7 mouse cellular contexts compared by ENCODE assay signal in genomic region chr9:31280366-31281010, GRCm38 (mm10). TPM values are rescaled to one million over a fixed set of nuclear protein-coding genes. Genes with fewer than 3 reads are reported as not detected.
DNase-seq lines count a peak whose midpoint lies in the region; ATAC-seq lines count a peak whose summit lies in the region.

Prdm10 (plus strand) TSS chr9:31280538.

- peak within 1 kb of the TSS; percentile 95 for H3K9ac ChIP-seq in limb, embryonic 11.5 days (ENCODE audit: low read length)
- peak within 1 kb of the TSS; percentile 98 for H3K9ac ChIP-seq in midbrain, embryonic 14.5 days (replicated peaks; ENCODE audit: low read length)

- H3K27me3 ChIP-seq in embryonic facial prominence, embryonic 10.5 days (replicated peaks; ENCODE audit: low read depth, poor library complexity, severe bottlenecking): no peaks in the 10 kb centered on the region
- no peaks in the 10 kb centered on the region for H3K27me3 ChIP-seq in limb, embryonic 11.5 days (ENCODE audit: control insufficient read depth, insufficient read depth, low read length)
- H3K27me3 ChIP-seq in midbrain, embryonic 14.5 days (ENCODE audit: control insufficient read depth, insufficient read depth, low read length): no peaks in the 10 kb centered on the region

- peak; percentile 96 for DNase-seq in adrenal gland, postnatal 10 days
- DNase-seq in embryonic facial prominence, embryonic 10.5 days (ENCODE audit: low spot score): peak; percentile 96
- DNase-seq in kidney, adult 11 months: peak; percentile 98
- peak; percentile 96 for DNase-seq in limb, embryonic 11.5 days (ENCODE audit: low spot score)
- DNase-seq in midbrain, embryonic 14.5 days: peak; percentile 98
- DNase-seq in spleen, adult 18-20 months: peak; percentile 90 to 91

- H3K27ac ChIP-seq in embryonic facial prominence, embryonic 10.5 days (replicated peaks): peak within 1 kb of the TSS; percentile 100
- peak within 1 kb of the TSS; percentile 97 for H3K27ac ChIP-seq in limb, embryonic 11.5 days (replicated peaks; ENCODE audit: low read depth, low read length)
- peak within 1 kb of the TSS; percentile 100 for H3K27ac ChIP-seq in midbrain, embryonic 14.5 days (replicated peaks; ENCODE audit: low read depth, low read length)

- H3K4me1 ChIP-seq in embryonic facial prominence, embryonic 10.5 days: peaks cover 28% of the 10 kb centered on the region
- H3K4me1 ChIP-seq in limb, embryonic 11.5 days (ENCODE audit: control insufficient read depth, insufficient read depth, low read length): peaks cover 5% of the 10 kb centered on the region; the same call in 1 of the 2 replicates
- peaks cover 14% of the 10 kb centered on the region for H3K4me1 ChIP-seq in midbrain, embryonic 14.5 days (ENCODE audit: control insufficient read depth, insufficient read depth, low read length)

- peak within 1 kb of the TSS; percentile 77 for H3K4me2 ChIP-seq in limb, embryonic 11.5 days (ENCODE audit: low read depth, severe bottlenecking)
- peak within 1 kb of the TSS; percentile 86 for H3K4me2 ChIP-seq in midbrain, embryonic 14.5 days (ENCODE audit: low read length)

- WGBS in embryonic facial prominence, embryonic 10.5 days: under 1% methylated on average over 45 of the region's 45 CpGs
- under 1% methylated on average over 44 of the region's 45 CpGs for WGBS in limb, embryonic 11.5 days
- under 1% methylated on average over 45 of the region's 45 CpGs for WGBS in midbrain, embryonic 14.5 days

- H3K36me3 ChIP-seq in embryonic facial prominence, embryonic 10.5 days (replicated peaks): peaks cover 4% of the 10 kb centered on the region
- no peaks in the 10 kb centered on the region for H3K36me3 ChIP-seq in limb, embryonic 11.5 days (ENCODE audit: control insufficient read depth, insufficient read depth, low read length)
- H3K36me3 ChIP-seq in midbrain, embryonic 14.5 days (ENCODE audit: control insufficient read depth, insufficient read depth, low read length): no peaks in the 10 kb centered on the region

- no peaks in the 10 kb centered on the region for H3K9me3 ChIP-seq in embryonic facial prominence, embryonic 10.5 days
- no peaks in the 10 kb centered on the region for H3K9me3 ChIP-seq in limb, embryonic 11.5 days (ENCODE audit: control insufficient read depth, low read length)
- H3K9me3 ChIP-seq in midbrain, embryonic 14.5 days (ENCODE audit: control insufficient read depth, low read length): no peaks in the 10 kb centered on the region

- H3K4me3 ChIP-seq in embryonic facial prominence, embryonic 10.5 days: peak within 1 kb of the TSS; percentile 90
- peak within 1 kb of the TSS; percentile 57 for H3K4me3 ChIP-seq in limb, embryonic 11.5 days (ENCODE audit: low read depth, low read length)
- H3K4me3 ChIP-seq in midbrain, embryonic 14.5 days (replicated peaks; ENCODE audit: low read depth, low read length): peak within 1 kb of the TSS; percentile 74

- ATAC-seq in granulocyte monocyte progenitor cell, adult 5-6 weeks (replicated peaks; ENCODE audit: poor library complexity, severe bottlenecking): peak; percentile 70
- ATAC-seq in limb, embryonic 11.5 days (ENCODE audit: insufficient number of reproducible peaks, low FRiP score, low TSS enrichment, low read depth): peak; percentile 95
- peak; percentile 94 for ATAC-seq in midbrain, embryonic 14.5 days (ENCODE audit: low FRiP score, low TSS enrichment)

RNA-seq across cellular contexts. Expression of gene Prdm10, which starts in this region (rescaled TPM):
- total RNA-seq in adrenal gland, postnatal 10 days (2021): 1 to 10 TPM; 5.9 to 7.8 TPM
- 8.1 and 8.3 TPM in 2 replicates for polyA plus RNA-seq in embryonic facial prominence, embryonic 10.5 days (2016; fragmentation: Nextera tagmentation; extraction: Ambion mirVana)
- 12.4 and 14.1 TPM in 2 replicates for total RNA-seq in granulocyte monocyte progenitor cell, adult 5-6 weeks (2014; fragmentation: Nextera tagmentation)
- 6.4 and 7.3 TPM in 2 replicates for total RNA-seq in granulocyte monocyte progenitor cell, adult 5-6 weeks (2017)
- 6.2 and 7.7 TPM in 2 replicates for polyA plus RNA-seq in limb, embryonic 11.5 days (2014; fragmentation: Nextera tagmentation; extraction: Ambion mirVana)
- 9.1 and 9.7 TPM in 2 replicates for polyA plus RNA-seq in midbrain, embryonic 14.5 days (2014; fragmentation: Nextera tagmentation; extraction: Ambion mirVana)

Comparison
In these comparisons a context has a peak if more than half of its experiments do, and no peak if none do; other contexts are left out.
1. Peak in every context shown above with its lines: DNase-seq, ATAC-seq, H3K4me3 ChIP-seq and H3K27ac ChIP-seq.